Mouse (Mus musculus) kidney, adult 9 months (tissue): ENCODE results near the gene Sp9.

Experiments used
- DNase-seq: peaks from one replicate; pipeline ENCODE4 v3.0.0; 2022

Sp9 gene

DNA sequence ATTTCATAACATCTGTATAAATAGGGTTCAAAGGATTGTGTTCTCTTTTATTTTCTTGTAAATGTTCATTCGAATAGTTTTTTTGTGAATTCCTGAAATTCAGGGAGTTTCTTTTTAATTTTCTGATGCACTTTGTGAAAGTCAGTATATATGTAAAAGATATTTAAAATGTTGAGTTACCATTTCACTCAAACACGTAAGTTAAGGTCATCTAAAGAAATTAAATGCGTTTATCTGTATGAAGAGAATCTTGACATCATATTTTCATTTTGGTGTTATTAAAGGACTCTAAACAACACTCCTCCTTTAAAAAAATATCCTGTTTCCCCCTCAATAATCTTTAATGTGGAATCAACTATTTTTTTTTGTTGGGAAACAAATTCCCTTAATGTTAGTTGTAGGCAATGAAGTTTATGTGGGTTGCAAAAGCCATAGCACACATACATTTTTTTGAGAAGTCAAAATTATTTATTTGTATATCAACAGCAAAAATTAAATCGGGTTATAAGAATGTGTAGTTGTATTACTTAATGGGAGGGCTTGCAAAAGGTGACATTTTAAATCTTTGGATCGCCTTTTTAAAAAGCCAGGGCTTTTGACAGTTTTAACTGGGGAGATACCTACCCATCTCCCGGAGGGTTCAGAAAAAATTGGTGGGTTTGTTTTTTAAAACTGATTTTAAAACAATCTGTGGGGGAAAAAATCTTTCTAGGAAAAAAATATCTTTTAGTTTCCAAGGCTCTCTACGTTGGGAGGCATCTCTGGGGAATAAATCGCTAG is 3.7 kb downstream of the Sp9 start:
- DNase-seq: no peak

GRCm38 (mm10) chr2:73276141-73276571 is 4.4 kb downstream of the Sp9 start:
- no peak for DNase-seq

DNA sequence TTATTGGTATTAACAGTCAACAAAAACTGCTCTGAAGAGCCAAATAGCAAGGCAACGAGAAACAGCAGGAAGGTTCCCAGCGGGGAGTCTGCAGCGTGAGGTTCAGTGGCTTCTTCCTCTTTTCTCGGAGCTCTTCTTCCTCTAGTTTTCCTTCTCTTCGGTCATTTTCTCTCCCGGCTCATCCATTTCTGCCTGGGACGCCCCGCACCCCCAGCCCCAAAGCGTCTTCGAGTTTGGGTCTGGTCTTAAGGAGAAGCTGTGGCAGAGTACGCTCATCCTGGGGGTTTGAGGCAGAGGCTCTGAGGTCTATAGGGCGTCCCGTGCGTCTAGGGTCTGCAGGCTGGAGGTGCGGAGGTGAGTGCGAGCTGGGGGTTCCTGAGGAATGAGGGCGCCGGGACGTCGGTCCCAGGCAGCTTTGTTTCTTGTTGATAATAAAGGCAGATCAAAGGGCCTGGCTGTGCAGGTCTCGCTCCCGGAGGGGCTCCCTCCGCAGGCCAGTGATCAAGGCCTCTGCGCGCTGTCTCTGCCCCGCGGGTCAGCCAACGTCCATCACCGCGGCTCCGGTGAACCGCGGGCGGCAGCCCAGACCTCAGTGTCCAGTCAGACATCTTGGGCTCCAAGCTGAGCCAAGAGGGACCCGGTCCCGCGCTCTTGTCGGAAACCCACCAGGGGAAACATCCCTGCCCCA is 5.4 kb downstream of the Sp9 start:
- DNase-seq: no peak

GRCm38 (mm10) chr2:73277709-73278075 is 6.0 kb downstream of the Sp9 start:
- DNase-seq: no peak

- peak; percentile 85 for DNase-seq
Observed at GRCm38 (mm10) chr2:73278131-73278854, 6.6 kb downstream of the Sp9 start.

DNA sequence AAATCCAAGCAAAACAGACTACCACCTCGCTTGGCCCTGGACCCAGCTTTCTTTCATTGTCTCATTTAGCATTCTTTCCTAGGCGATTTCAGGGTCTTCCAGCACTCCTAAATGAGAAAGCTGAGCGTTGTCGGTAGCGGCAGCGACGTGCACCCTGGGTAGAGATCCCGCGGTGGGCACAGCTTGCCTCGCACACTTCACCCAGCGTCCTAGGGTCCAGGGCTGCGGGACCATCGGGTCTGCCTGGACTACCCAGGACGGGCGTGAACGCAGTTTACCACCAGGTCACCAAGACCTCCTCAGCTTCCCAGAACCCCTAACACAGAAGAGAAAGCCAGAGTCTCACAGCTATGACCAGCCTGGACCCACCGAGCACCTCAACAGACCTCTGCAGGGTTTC is 7.1 kb downstream of the Sp9 start:
- no peak for DNase-seq

DNA sequence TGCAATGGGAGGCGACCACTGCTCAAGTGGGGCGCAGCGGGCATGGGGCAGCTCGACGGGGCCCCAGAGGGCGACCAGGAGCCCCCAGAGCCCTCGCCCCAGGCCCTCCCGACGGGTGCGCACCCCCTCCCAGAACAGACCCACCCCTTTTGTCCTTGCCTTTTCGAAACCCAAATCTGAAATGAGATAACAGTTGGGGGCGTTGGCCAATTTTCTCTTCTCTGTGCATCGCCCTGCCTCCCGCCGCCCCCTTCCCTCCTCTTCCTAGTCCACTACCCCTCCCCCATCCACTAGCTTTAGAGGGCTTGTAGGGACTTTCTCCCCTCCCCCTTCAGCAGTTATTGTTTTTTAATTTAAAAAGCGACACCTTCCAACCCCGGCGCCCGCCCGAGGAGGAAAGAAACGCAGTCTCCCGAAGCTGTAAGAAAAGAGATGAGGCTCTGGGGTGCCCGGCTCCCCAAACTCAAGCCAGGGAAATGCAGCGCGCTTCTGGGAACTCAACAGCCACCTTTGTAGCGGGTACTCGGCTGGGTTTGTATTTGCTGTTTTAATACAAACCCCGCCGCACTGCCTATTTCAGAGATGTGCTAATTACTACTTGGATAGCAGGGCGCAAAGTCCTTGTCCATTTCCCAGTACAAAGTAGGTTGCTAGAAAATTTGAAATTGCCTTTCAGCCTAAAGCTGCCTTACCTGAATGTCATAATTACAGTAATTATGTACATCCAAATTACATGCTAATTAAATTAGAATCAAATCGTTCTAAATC is 7.7 kb downstream of the Sp9 start:
- DNase-seq: no peak

GRCm38 (mm10) chr2:73280356-73281047 is 8.8 kb downstream of the Sp9 start:
- no peak for DNase-seq

GRCm38 (mm10) chr2:73281048-73281661 is 9.4 kb downstream of the Sp9 start:
- no peak for DNase-seq

GRCm38 (mm10) chr2:73281707-73282106 is 10.0 kb downstream of the Sp9 start:
- no peak for DNase-seq

DNA sequence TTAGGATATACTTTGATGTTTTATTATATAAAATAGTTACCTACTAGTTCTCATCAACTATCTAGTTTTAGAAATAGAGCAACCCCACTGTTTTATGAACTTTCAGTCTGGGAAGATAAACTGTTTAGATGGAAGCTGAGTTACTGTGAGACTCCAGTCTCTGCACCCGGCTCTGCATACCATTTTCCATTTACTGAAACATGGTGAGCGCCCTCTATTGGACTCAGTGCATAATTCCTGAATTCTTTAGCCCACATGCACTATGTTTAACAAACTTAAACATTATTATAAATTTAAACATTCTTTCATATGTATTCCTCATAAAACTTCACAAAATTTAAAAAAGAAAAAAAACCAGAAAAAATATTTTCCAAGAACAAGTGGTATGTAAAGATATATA is 13.9 kb downstream of the Sp9 start:
- no peak for DNase-seq

GRCm38 (mm10) chr2:73291130-73291529 is 19.4 kb downstream of the Sp9 start:
- no peak for DNase-seq

DNA sequence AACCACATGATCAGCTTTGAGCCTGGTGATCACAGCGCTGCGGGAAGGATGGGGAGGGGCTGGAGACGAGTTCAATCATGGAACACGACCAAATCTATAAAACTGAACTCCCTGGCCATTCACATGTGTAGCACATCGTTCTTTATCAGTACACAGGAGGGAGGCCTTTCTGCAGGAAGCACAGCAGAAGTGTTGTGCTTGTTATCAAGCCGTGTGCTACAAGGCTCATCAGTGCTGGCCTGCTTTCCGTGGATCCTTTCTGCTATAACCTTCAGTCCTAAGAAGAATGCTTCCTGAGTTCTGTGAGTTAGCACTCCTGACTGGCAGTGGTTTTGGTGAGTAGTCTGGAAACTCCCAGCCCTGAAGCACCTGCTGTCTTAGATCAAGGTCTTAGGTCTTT is 23.3 kb downstream of the Sp9 start:
- no peak for DNase-seq

- DNase-seq: no peak
Observed at GRCm38 (mm10) chr2:73298154-73298553, 26.4 kb downstream of the Sp9 start.

DNA sequence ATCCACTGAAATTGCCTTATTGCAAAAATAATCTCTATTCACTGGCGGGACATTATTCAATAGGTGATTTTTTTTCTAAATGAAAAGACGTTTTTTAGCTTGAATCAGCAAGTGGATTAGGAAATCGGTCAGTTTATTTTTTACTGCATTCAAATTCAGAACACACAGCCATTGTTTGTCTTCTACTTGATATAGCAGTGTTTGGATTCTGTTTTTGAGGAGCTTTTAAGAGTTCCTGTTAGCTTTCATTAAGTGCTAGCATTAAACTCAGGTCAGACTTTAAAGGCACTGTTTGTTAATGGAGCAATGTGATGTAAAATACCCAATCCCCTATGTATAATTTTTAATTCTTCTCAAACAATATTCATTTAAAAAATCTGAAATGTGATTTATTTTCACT is 27.1 kb downstream of the Sp9 start:
- no peak for DNase-seq

GRCm38 (mm10) chr2:73301979-73302378 is 30.3 kb downstream of the Sp9 start:
- no peak for DNase-seq

DNA sequence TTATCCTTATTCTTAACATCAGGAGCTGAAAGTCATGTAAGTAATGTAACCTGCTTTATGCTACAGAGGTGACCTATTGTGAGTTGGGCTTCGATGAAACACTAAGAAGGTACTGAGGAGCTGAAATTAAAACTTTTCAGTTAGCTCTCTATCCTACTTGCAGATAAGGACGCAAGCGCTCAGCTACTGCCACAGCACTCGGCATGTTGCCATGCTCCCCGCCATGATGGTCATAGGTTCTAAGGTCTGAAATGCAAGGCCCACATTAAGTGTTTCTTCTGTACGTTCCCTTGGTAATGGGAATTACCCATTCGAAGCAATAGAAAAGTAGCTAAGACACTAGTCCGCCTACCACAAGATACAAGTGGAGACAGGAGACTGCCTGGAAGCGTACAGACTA is 31.0 kb downstream of the Sp9 start:
- no peak for DNase-seq

DNA sequence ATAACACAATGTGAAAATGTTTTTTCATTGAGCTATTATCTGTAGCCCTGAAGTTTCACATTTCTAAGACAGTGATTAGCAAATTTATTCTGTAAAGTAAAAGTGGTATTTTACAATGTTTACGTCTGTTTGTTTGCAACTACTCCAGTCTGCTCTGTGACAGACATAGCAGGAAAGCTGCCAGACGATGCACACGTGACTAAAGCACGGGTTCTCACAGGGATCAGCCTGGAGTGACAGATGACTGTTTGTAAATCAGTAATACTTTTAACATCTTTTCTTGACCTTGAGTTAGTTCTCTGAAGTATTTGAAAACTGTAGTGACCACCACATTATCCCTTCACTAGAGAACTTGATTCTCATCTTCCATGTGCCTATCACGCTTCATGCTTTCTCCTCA is 32.8 kb downstream of the Sp9 start:
- peak; percentile 57 for DNase-seq

DNA sequence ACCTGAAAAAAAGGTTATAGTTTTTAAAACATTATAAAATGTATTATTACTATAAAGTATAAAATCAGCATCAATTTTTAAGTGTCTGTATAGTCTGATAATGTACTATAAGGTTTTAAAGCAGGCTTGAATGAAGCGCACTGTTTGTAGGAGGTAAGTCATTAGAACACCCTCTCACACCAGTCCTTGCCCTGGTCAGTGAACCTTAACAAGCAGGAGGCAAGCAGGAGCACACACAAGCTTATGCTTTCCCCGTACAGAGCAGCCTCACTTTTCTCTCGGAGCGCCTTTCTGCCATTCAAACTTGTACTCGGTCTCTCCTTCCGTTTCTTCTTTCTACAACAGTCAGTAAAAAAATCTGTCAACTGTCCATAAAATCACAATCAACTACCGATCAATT is 34.3 kb downstream of the Sp9 start:
- peak; percentile 53 for DNase-seq

- DNase-seq: peak; percentile 95
Observed at GRCm38 (mm10) chr2:73312152-73313116, 40.7 kb downstream of the Sp9 start, which contains the start of the genes Scrn3 and Cir1. Gene Scrn3 (plus strand): TSS chr2:73312601. Gene Cir1 (minus strand): TSS chr2:73312701.

DNA sequence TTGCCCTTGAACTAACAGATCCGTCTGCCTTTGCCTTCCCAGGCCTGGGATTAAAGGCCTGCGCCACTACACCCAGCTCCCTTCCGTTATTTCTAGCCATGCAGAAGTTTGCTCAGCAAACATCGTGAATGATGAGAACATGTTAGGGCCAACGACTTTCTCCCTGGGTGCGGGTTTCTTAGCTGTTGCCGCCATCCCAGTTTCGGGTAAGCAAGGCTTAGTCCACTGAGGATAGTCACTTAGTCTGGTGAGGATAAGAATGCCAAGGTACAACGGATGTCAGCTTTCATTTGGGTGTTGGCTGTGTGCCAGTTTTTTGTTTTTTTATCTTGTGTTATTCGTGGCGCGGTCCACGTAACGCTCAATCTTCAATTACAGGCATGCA is 41.4 kb downstream of the Sp9 start:
- peak; percentile 68 for DNase-seq
